Mouse (Mus musculus): ENCODE results near the gene Cnep1r1. TPM values are rescaled to one million over a fixed set of nuclear protein-coding genes. Genes with fewer than 3 reads are reported as not detected.

Gene Cnep1r1
- 38.4 and 40.2 TPM in 2 replicates for polyA plus RNA-seq (2015; fragmentation: Nextera tagmentation; extraction: Ambion mirVana)

- peak; percentile 100 for ATAC-seq (replicated peaks)
- under 1% methylated on average over 44 of the region's 49 CpGs for WGBS
- H3K27me3 ChIP-seq (replicated peaks), result no peaks in the 10 kb centered on the region
- peak within 1 kb of the TSS; percentile 79 for H3K27ac ChIP-seq
- H3K9ac ChIP-seq, result peak within 1 kb of the TSS; percentile 92
- peak within 1 kb of the TSS; percentile 97 for H3K4me3 ChIP-seq
- peaks cover 12% of the 10 kb centered on the region; the same call in 1 of the 2 replicates for H3K36me3 ChIP-seq (replicated peaks)
- H3K9me3 ChIP-seq, result no peaks in the 10 kb centered on the region
- H3K4me1 ChIP-seq, result peaks cover 13% of the 10 kb centered on the region
- peak within 1 kb of the TSS; percentile 69 for H3K4me2 ChIP-seq
Measured at GRCm38 (mm10) chr8:88118456-88119036, at the start of gene Cnep1r1. Gene Cnep1r1, plus strand, starts transcription at chr8:88118769.

- H3K9ac ChIP-seq, result no peak overlapping the region
- ATAC-seq (replicated peaks), result no peak
- no peak overlapping the region for H3K4me3 ChIP-seq
- H3K9me3 ChIP-seq, result no peaks in the 10 kb centered on the region
- H3K4me2 ChIP-seq, result no peak overlapping the region
- 80% methylated on average over 5 of the region's 5 CpGs for WGBS
- H3K27ac ChIP-seq, result no peak overlapping the region
- H3K27me3 ChIP-seq (replicated peaks), result no peaks in the 10 kb centered on the region
- H3K4me1 ChIP-seq, result no peaks in the 10 kb centered on the region
- H3K36me3 ChIP-seq (replicated peaks), result no peaks in the 10 kb centered on the region
Measured at GRCm38 (mm10) chr8:88082183-88082582, 36.4 kb upstream of the Cnep1r1 start.

GRCm38 (mm10) chr8:88088006-88088405 is 30.6 kb upstream of the Cnep1r1 start:
- H3K4me1 ChIP-seq, result no peaks in the 10 kb centered on the region
- H3K27me3 ChIP-seq (replicated peaks), result no peaks in the 10 kb centered on the region
- no peaks in the 10 kb centered on the region for H3K36me3 ChIP-seq (replicated peaks)
- no peak overlapping the region for H3K27ac ChIP-seq
- no peak for ATAC-seq (replicated peaks)
- H3K4me3 ChIP-seq, result no peak overlapping the region
- no peak overlapping the region for H3K9ac ChIP-seq
- H3K4me2 ChIP-seq, result no peak overlapping the region
- H3K9me3 ChIP-seq, result no peaks in the 10 kb centered on the region

GRCm38 (mm10) chr8:88091661-88092060 is 26.9 kb upstream of the Cnep1r1 start:
- no peak overlapping the region for H3K27ac ChIP-seq
- H3K27me3 ChIP-seq (replicated peaks), result no peaks in the 10 kb centered on the region
- H3K4me1 ChIP-seq, result no peaks in the 10 kb centered on the region
- H3K36me3 ChIP-seq (replicated peaks), result no peaks in the 10 kb centered on the region
- H3K9ac ChIP-seq, result no peak overlapping the region
- no peaks in the 10 kb centered on the region for H3K9me3 ChIP-seq
- no peak for ATAC-seq (replicated peaks)
- 88% methylated on average over 2 of the region's 2 CpGs for WGBS
- no peak overlapping the region for H3K4me2 ChIP-seq
- no peak overlapping the region for H3K4me3 ChIP-seq

- 68% methylated on average over 4 of the region's 4 CpGs for WGBS
- H3K36me3 ChIP-seq (replicated peaks), result no peaks in the 10 kb centered on the region
- no peak overlapping the region for H3K9ac ChIP-seq
- H3K4me3 ChIP-seq, result no peak overlapping the region
- no peaks in the 10 kb centered on the region for H3K9me3 ChIP-seq
- no peak for ATAC-seq (replicated peaks)
- no peaks in the 10 kb centered on the region for H3K27me3 ChIP-seq (replicated peaks)
- no peaks in the 10 kb centered on the region for H3K4me1 ChIP-seq
- no peak overlapping the region for H3K27ac ChIP-seq
- no peak overlapping the region for H3K4me2 ChIP-seq
Measured at GRCm38 (mm10) chr8:88093367-88093766, 25.2 kb upstream of the Cnep1r1 start.

GRCm38 (mm10) chr8:88098856-88099255 is 19.7 kb upstream of the Cnep1r1 start:
- Histone ChIP-seq H3K9me3 (no peaks in the 10 kb centered on the region), H3K36me3 (replicated peaks) (no peaks in the 10 kb centered on the region), H3K9ac (no peak overlapping the region), H3K27me3 (replicated peaks) (no peaks in the 10 kb centered on the region), H3K4me2 (no peak overlapping the region), H3K27ac (no peak overlapping the region), H3K4me3 (no peak overlapping the region), H3K4me1 (no peaks in the 10 kb centered on the region)
- no peak for ATAC-seq (replicated peaks)
- WGBS, result 87% methylated on average over 4 of the region's 4 CpGs

- no peaks in the 10 kb centered on the region for H3K4me1 ChIP-seq
- no peaks in the 10 kb centered on the region for H3K27me3 ChIP-seq (replicated peaks)
- H3K9me3 ChIP-seq, result no peaks in the 10 kb centered on the region
- no peak overlapping the region for H3K27ac ChIP-seq
- 0% methylated on average over 1 of the region's 1 CpGs for WGBS
- H3K9ac ChIP-seq, result no peak overlapping the region
- no peaks in the 10 kb centered on the region for H3K36me3 ChIP-seq (replicated peaks)
- ATAC-seq (replicated peaks), result no peak
- H3K4me3 ChIP-seq, result no peak overlapping the region
- no peak overlapping the region for H3K4me2 ChIP-seq
Measured at GRCm38 (mm10) chr8:88099526-88099925, 19.0 kb upstream of the Cnep1r1 start.

GRCm38 (mm10) chr8:88109241-88109640 is 9.3 kb upstream of the Cnep1r1 start:
- Histone ChIP-seq H3K4me1 (no peaks in the 10 kb centered on the region), H3K4me2 (no peak overlapping the region), H3K9ac (no peak overlapping the region), H3K36me3 (replicated peaks) (no peaks in the 10 kb centered on the region), H3K9me3 (no peaks in the 10 kb centered on the region), H3K27me3 (replicated peaks) (no peaks in the 10 kb centered on the region), H3K27ac (no peak overlapping the region), H3K4me3 (no peak overlapping the region)
- no peak for ATAC-seq (replicated peaks)
- WGBS, result 93% methylated on average over 4 of the region's 4 CpGs

GRCm38 (mm10) chr8:88119076-88119475 is 507 bp downstream of the Cnep1r1 start:
- Histone ChIP-seq H3K4me1 (peaks cover 13% of the 10 kb centered on the region), H3K9ac (peak overlapping the region; percentile 92), H3K4me3 (peak overlapping the region; percentile 97), H3K4me2 (peak overlapping the region; percentile 69), H3K27me3 (replicated peaks) (no peaks in the 10 kb centered on the region), H3K9me3 (no peaks in the 10 kb centered on the region), H3K27ac (peak overlapping the region; percentile 79; the same call in 1 of the 2 replicates), H3K36me3 (replicated peaks) (peaks cover 13% of the 10 kb centered on the region; the same call in 1 of the 2 replicates)
- 1% methylated on average over 11 of the region's 11 CpGs for WGBS
- peak; percentile 75; the same call in 1 of the 2 replicates for ATAC-seq (replicated peaks)

- Histone ChIP-seq H3K4me1 (peaks cover 6% of the 10 kb centered on the region), H3K4me3 (no peak overlapping the region), H3K27ac (no peak overlapping the region), H3K27me3 (replicated peaks) (no peaks in the 10 kb centered on the region), H3K9ac (no peak overlapping the region), H3K4me2 (no peak overlapping the region), H3K36me3 (replicated peaks) (peaks cover 20% of the 10 kb centered on the region; the same call in 1 of the 2 replicates), H3K9me3 (no peaks in the 10 kb centered on the region)
- 94% methylated on average over 2 of the region's 2 CpGs for WGBS
- no peak for ATAC-seq (replicated peaks)
Measured at GRCm38 (mm10) chr8:88124850-88125249, 6.3 kb downstream of the Cnep1r1 start.

- no peak overlapping the region for H3K4me2 ChIP-seq
- WGBS, result 94% methylated on average over 4 of the region's 4 CpGs
- no peak overlapping the region for H3K4me3 ChIP-seq
- H3K36me3 ChIP-seq (replicated peaks), result peaks cover 15% of the 10 kb centered on the region; the same call in 1 of the 2 replicates
- H3K9ac ChIP-seq, result no peak overlapping the region
- no peak for ATAC-seq (replicated peaks)
- H3K27me3 ChIP-seq (replicated peaks), result no peaks in the 10 kb centered on the region
- H3K9me3 ChIP-seq, result no peaks in the 10 kb centered on the region
- no peaks in the 10 kb centered on the region for H3K4me1 ChIP-seq
- H3K27ac ChIP-seq, result no peak overlapping the region
Measured at GRCm38 (mm10) chr8:88129397-88129796, 10.8 kb downstream of the Cnep1r1 start.

- H3K36me3 ChIP-seq (replicated peaks), result peaks cover 15% of the 10 kb centered on the region; the same call in 1 of the 2 replicates
- WGBS, result 74% methylated on average over 7 of the region's 7 CpGs
Measured at GRCm38 (mm10) chr8:88130754-88131317, 12.3 kb downstream of the Cnep1r1 start.

More at GRCm38 (mm10) chr8:88130754-88131317, 12.3 kb downstream of the Cnep1r1 start:
- no peak overlapping the region for H3K9ac ChIP-seq
- no peak overlapping the region for H3K4me3 ChIP-seq
- no peaks in the 10 kb centered on the region for H3K27me3 ChIP-seq (replicated peaks)
- H3K27ac ChIP-seq, result no peak overlapping the region
- no peaks in the 10 kb centered on the region for H3K9me3 ChIP-seq
- H3K4me1 ChIP-seq, result no peaks in the 10 kb centered on the region
- no peak for ATAC-seq (replicated peaks)
- H3K4me2 ChIP-seq, result no peak overlapping the region
